Mouse (Mus musculus) cerebellum, postnatal 4 days (tissue): ENCODE measurements at regions not wholly inside any gene's neighbourhood (a gene's known extent, or its start where the extent isn't known, plus 50 kb on each side); places are given as distances from the start of the nearest gene placed in this dataset.

Experiments
- DNase-seq, 2 experiments: peaks; one replicate each; pipeline ENCODE4 v3.0.0; 2022; ENCODE audit warnings: low spot score in 2 of 2, mixed read lengths in 1 of 2

DNA sequence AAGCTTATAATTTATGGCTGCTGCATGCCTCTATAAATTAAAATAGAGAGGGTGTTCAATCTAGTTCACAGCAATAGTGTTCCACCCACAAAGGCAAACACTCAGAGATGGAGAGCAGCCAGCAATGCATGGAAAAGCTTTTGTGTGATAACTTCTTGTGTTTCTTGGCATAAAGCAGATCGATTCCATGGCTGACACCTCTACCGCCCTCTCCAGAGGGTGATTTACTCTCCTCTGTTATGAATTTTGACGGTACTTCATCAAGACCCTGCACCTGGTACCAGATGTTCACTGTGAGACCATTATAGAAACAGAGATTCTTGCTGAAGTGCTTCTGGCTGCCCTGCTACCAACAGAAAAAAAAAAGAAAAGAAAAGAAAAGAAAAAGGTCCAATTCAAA is 54.1 kb upstream of the Btc start:
- no peak for DNase-seq

DNA sequence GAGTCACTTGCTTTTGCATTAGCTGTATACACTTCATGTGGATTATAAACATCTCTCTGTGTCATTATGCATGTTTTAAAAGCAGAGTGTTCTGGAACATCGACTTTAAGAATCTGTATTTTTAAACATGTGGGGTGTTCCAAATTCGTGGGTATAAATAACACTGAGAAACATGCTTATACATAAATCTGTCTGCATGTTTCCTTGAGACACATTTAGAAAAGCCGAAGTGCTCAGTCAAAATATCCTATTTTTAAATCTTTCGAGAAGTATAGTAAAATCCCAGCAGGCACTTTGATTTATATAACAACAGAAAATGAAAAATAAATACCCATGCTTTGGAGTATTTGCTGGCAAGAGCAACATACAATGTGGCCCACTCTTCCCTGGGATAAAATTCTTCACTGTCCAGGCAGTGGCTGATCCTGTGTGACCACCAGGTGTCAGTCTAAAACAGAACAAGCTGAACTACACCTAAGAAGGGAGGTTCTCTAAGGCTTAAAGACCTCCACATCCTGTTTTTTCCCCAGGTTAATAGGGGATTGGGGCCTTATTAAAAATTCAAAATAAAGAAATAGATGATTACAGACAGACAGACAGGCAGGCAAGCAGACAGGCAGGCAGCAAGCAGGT is 52.4 kb upstream of the Parm1 start:
- peak in 1 of 2 experiments; percentile 47 for DNase-seq
